Mouse (Mus musculus) gonadal fat pad, adult 2 months (tissue): ENCODE measurements around the gene Mcl1. TPM values are rescaled to one million over a fixed set of nuclear protein-coding genes. Genes with fewer than 3 reads are reported as not detected.
"Not testable (repeated sequence)": the region's sequence is repeated elsewhere in the genome, so short reads cannot be mapped to it uniquely, and the experiment has no call there.

ENCODE experiments used
- DNase-seq: peaks from one replicate; pipeline ENCODE4 v3.0.0-alpha.2; 2012; ENCODE audit warnings: low read depth
- polyA plus RNA-seq: library from polyadenylated mRNA; depleted of rRNA; stranded (reverse); fragments of >200 nt; gene quantifications from 2 replicates; pipeline ENCODE4 v1.2.3, GENCODE M21; 2012

Mcl1 gene
- polyA plus RNA-seq, 1 experiment: 27.3 TPM

- no peak for DNase-seq
Observed at GRCm38 (mm10) chr3:95650276-95651032, 8.1 kb upstream of the Mcl1 start.

- DNase-seq: no peak
Observed at GRCm38 (mm10) chr3:95651033-95651373, 7.6 kb upstream of the Mcl1 start.

- no peak for DNase-seq
Observed at GRCm38 (mm10) chr3:95651391-95652203, 7.0 kb upstream of the Mcl1 start.

- no peak for DNase-seq
Observed at GRCm38 (mm10) chr3:95652204-95652811, 6.3 kb upstream of the Mcl1 start.

DNA sequence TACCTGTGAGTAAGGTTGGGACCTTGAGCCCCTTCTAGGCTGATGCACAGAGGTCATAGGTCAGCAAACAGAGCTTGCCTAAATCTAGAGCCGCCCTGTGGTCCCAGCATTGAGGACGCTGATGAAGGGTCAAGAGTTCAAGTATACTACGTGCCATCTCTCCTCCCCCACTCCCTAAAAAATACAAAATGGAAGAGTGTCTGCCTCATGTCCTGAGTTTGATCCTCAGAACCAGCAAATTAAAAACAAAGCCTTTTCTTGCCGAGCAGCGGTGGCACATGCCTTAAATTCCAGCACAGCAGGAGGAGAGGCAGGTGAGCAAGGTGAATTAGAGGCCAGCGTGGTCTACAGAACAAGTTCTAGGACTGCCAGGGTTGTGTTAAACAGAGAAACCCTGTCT is 5.7 kb upstream of the Mcl1 start:
- DNase-seq: no peak

GRCm38 (mm10) chr3:95653473-95654034 is 5.0 kb upstream of the Mcl1 start:
- no peak for DNase-seq

DNA sequence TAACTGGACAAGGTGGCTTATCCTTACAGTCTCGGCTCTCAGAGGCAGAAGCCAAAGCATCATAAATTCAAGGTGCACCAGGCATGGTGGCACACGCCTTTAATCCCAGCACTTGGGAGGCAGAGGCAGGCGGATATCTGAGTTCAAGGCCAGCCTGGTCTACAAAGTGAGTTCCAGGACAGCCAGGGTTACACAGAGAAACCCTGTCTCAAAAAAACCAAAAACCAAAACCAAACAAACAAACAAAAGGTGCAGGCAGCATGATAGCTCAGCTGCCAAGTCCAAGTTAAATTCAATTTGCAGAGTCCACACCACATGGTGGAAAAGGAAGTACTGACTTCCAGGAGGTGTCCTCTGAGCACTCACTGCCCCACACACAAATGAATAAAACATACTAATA is 4.2 kb upstream of the Mcl1 start:
- DNase-seq: not testable (repeated sequence)

DNA sequence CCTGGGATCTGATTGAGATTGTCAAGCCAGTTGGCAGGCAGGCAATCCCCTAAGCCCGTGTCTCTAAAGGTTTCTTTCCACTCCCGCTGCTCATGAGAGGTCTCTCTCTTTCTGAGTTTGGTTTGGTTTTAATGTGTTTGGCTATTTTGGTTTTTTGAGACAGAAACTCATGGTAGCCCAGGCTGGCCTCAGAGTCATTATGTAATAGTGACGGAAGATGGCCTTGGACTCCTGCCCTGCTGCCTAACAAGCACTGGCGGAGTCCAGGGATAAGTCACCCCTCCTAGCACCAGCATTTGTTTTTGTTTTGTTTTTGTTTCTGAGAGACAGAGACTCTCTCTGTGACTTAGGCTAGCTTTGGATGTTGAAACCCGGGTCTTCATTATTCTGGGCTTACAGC is 3.2 kb upstream of the Mcl1 start:
- DNase-seq: no peak

DNA sequence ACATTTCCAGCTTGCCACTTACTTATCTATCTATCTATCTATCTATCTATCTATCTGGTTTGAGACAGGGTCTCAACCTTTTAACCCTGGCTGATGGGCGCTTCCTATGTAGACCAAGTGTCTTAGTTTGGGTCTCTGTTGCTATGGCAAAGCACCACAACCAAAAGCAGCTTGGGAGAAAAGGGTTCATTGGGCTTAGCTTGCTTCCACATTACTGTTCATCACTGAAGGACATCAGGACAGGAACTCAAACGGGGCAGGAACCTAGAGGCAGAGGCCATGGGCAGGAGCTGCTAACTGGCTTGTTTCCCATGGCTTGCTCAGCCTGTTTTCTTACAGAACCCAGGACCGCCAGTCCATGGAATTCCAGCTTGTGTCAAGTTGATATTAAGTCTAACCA is 1.5 kb upstream of the Mcl1 start:
- no peak for DNase-seq

DNA sequence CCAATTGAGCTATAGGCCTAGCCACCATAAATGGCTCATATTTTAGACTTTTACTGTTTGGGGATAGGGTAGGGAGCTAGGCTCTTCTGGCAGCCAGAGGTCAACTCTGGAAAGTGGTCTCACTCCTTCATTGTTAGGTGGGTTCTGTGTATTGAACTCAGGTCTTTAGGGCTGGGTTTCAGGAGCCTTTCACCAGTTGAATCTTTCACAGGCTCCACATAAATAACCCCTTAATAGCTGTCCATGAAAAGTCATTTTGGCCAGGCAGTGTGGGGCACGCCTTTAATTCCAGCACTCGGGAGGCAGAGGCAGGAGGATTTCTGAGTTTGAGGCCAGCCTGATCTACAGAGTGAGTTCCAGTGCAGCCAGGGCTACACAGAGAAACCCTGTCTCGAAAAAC is 877 bp upstream of the Mcl1 start:
- DNase-seq: no peak

- DNase-seq: no peak
Observed at GRCm38 (mm10) chr3:95658868-95659712, 502 bp downstream of the Mcl1 start.

GRCm38 (mm10) chr3:95659948-95660347 is 1.4 kb downstream of the Mcl1 start:
- no peak for DNase-seq

DNA sequence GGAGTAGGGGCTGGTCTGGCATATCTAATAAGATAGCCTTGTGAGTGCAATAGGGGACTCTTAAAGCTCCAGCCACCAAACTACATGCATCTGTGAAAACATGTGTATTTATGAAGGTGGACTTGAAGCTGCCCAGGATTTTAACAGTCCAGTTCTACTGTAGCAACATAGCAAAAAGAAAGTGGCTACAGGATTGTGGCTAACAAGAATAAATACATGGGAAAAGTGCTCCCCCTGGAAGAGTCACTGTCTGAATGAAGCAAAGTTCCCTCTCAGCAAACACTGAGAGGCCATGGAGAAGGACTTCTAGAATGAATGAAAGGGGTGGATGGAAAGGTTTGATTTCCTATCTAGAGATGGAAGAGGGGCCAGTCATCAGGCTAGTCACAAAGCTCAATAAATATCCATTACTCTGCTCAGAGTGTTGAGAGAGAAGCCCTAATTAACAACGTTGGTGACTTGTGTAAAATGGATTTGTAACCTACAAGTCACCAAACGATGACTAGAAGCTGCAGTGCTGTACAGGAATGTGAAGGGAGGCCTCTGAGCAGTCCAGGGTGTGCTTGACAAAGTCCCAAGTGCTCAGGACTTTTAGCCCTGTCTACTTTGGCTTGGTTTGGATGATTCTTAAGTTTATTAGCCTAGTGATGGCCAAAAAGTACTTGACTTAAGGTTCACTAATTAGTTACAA is 2.3 kb downstream of the Mcl1 start:
- DNase-seq: no peak

GRCm38 (mm10) chr3:95661945-95662715 is 3.5 kb downstream of the Mcl1 start:
- DNase-seq: no peak

- no peak for DNase-seq
Observed at GRCm38 (mm10) chr3:95662724-95663449, 4.3 kb downstream of the Mcl1 start.

- DNase-seq: no peak
Observed at GRCm38 (mm10) chr3:95663486-95663885, 4.9 kb downstream of the Mcl1 start.

GRCm38 (mm10) chr3:95663969-95664608 is 5.5 kb downstream of the Mcl1 start:
- no peak for DNase-seq

- no peak for DNase-seq
Observed at GRCm38 (mm10) chr3:95664940-95665352, 6.4 kb downstream of the Mcl1 start.
